Mouse (Mus musculus): ENCODE data around the gene Cdk1. TPM values are rescaled to one million over a fixed set of nuclear protein-coding genes. Genes with fewer than 3 reads are reported as not detected.

Cdk1 gene
- polyA plus RNA-seq, 1 experiment from 2014 or later = 561 TPM

DNA sequence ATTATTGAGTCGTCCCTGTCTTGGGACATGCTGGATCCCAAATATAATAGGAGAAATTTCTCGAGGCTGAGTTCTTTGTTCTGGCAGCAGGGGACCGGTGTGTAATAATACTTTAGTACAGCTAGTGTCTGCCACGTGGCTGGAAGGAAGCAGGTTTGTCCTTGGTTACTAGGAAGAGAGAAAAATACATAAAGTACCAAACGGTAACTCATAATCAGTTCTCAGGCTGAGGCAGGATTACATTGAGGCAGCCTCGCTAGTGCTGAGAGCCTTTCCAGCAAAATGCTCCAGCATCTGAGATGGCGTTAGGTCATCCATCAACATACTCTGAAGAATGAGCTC is 17.6 kb downstream of the Cdk1 start:
- Histone ChIP-seq H3K9ac (ENCODE audit: low read length) (no peak overlapping the region), H3K27ac (ENCODE audit: low read length) (peak overlapping the region; percentile 86), H3K36me3 (ENCODE audit: control insufficient read depth, insufficient read depth, low read length) (peaks cover 40% of the 10 kb centered on the region), H3K9me3 (ENCODE audit: control insufficient read depth, low read length) (no peaks in the 10 kb centered on the region), H3K4me1 (replicated peaks; ENCODE audit: control insufficient read depth, insufficient read depth, low read length) (peaks cover 11% of the 10 kb centered on the region), H3K4me3 (ENCODE audit: low read length) (no peak overlapping the region), H3K4me2 (ENCODE audit: low read depth, low read length) (no peak overlapping the region), H3K27me3 (ENCODE audit: control insufficient read depth, insufficient read depth, low read depth, low read length) (no peaks in the 10 kb centered on the region)
- WGBS = 41% methylated on average over 7 of the region's 7 CpGs
- ATAC-seq (ENCODE audit: low read depth) = peak; percentile 15; the same call in 1 of the 2 replicates

DNA sequence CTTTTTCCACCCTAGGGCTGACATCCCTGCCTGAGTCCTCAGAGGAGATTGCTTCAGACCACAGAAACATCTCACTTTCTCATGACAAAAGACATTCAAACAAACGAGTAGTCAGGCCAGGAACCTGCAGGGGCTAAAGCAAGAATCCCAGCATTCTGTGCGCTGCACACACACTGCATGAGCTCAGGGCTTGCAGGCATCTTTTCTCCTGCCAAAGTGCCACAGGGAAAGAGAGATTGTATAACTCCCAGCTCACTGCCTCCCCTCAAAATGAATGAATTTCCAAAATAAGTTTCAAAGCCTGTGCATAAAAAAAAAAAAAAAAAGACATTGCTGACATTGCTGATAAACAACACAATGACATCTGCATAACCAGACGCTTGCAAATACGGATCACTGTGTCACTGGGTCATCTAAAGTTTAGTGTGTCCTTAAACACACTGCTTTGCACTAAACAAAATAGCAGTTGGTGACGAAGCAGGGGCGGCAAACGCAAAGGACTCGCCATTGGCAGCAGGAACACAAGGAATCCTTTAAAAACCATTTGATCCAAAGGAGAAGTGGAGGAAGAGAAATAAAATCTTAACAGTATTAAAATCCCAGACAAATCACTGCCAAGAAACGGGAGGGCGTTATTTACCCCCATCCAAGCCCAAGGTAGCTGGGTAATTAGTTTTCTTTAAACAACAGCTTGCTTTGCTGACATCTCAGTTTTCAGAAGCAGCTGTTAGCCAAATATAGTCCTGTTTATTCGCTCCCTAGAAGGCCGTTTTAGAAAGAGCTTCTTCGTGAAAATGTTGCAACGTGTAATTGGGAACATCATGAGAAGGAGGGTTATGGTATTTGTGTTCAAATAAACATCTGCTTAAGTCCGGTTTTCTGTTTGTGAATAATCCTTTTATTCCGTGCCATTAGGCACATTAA is 18.2 kb downstream of the Cdk1 start:
- H3K27me3 ChIP-seq (ENCODE audit: control insufficient read depth, insufficient read depth, low read depth, low read length) = no peaks in the 10 kb centered on the region
- H3K36me3 ChIP-seq (ENCODE audit: control insufficient read depth, insufficient read depth, low read length) = peaks cover 34% of the 10 kb centered on the region
- no peak overlapping the region for H3K9ac ChIP-seq (ENCODE audit: low read length)
- 48% methylated on average over 16 of the region's 16 CpGs for WGBS
- H3K4me3 ChIP-seq (ENCODE audit: low read length) = no peak overlapping the region
- no peaks in the 10 kb centered on the region for H3K9me3 ChIP-seq (ENCODE audit: control insufficient read depth, low read length)
- ATAC-seq (ENCODE audit: low read depth) = peak; percentile 84
- H3K4me2 ChIP-seq (ENCODE audit: low read depth, low read length) = no peak overlapping the region
- peaks cover 11% of the 10 kb centered on the region for H3K4me1 ChIP-seq (replicated peaks; ENCODE audit: control insufficient read depth, insufficient read depth, low read length)
- peak overlapping the region; percentile 86 for H3K27ac ChIP-seq (ENCODE audit: low read length)

DNA sequence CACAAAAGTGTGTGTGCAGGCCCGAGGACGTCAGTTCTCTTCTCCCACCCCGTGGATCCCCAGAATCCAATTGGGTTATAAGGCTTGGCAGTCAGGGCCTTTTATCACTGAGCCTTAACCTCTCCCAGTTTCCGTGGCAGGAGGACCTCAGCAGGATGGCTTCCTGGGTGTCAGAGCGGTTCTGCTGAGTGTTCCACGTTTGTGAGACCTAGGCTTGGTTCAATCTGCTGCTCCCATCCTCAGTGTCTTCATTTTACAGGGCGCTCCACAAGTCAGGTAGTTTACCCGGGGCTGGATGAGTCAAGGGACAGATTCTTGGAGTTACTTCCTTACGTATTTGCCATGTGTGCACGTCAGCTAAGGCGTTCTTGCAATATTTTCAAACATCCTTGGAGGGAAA is 19.5 kb downstream of the Cdk1 start:
- whole genome bisulfite sequencing = 82% methylated on average over 11 of the region's 11 CpGs
- no peak for ATAC-seq (ENCODE audit: low read depth)
- Histone ChIP-seq H3K27ac (ENCODE audit: low read length) (no peak overlapping the region), H3K9ac (ENCODE audit: low read length) (no peak overlapping the region), H3K27me3 (ENCODE audit: control insufficient read depth, insufficient read depth, low read depth, low read length) (no peaks in the 10 kb centered on the region), H3K4me3 (ENCODE audit: low read length) (no peak overlapping the region), H3K9me3 (ENCODE audit: control insufficient read depth, low read length) (no peaks in the 10 kb centered on the region), H3K36me3 (ENCODE audit: control insufficient read depth, insufficient read depth, low read length) (peaks cover 25% of the 10 kb centered on the region), H3K4me2 (ENCODE audit: low read depth, low read length) (no peak overlapping the region), H3K4me1 (replicated peaks; ENCODE audit: control insufficient read depth, insufficient read depth, low read length) (peaks cover 11% of the 10 kb centered on the region)

DNA sequence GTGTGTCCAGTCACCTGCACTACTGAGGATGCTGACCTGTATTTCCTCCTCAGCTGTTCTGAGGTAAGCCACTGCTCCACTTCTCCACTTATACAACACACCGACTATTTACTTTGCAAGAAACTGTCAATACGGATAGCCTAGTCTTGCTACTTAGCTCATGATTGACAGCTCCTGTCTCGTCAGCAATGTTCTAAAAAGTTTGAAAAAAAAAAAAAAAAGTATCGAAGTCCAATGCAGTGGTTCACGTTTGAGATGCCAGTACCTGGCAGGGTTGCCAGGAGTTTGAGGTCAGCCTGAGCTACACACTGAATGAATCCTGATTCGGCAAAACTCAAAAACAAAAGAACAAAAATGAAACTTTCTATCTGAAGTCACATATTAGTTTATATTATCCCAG is 21.5 kb downstream of the Cdk1 start:
- Histone ChIP-seq H3K9me3 (ENCODE audit: control insufficient read depth, low read length) (no peaks in the 10 kb centered on the region), H3K27ac (ENCODE audit: low read length) (no peak overlapping the region), H3K27me3 (ENCODE audit: control insufficient read depth, insufficient read depth, low read depth, low read length) (no peaks in the 10 kb centered on the region), H3K9ac (ENCODE audit: low read length) (no peak overlapping the region), H3K4me2 (ENCODE audit: low read depth, low read length) (no peak overlapping the region), H3K4me3 (ENCODE audit: low read length) (no peak overlapping the region), H3K36me3 (ENCODE audit: control insufficient read depth, insufficient read depth, low read length) (peaks cover 8% of the 10 kb centered on the region), H3K4me1 (replicated peaks; ENCODE audit: control insufficient read depth, insufficient read depth, low read length) (peaks cover 11% of the 10 kb centered on the region)
- 76% methylated on average over 6 of the region's 6 CpGs for WGBS
- no peak for ATAC-seq (ENCODE audit: low read depth)

DNA sequence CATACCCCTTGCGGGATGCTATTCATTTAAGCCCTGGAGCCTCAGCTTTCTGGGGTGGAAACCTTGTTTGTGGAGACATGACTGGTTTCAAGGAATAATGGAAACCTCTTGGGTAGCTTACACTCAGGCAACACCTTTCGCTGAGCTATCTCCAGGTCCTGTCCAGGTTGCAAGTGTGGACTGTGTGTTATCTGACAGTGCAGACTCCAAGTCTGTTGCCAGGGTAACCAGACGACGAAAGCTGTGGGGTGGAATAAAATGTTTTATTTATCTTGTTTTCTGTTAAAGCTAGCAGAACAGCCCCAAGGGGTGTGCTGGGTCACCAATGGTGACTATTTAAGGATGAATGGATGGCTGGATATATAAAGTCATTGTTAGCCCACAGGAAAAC is 24.1 kb downstream of the Cdk1 start:
- Histone ChIP-seq H3K4me2 (ENCODE audit: low read depth, low read length) (no peak overlapping the region), H3K4me1 (replicated peaks; ENCODE audit: control insufficient read depth, insufficient read depth, low read length) (peaks cover under 1% of the 10 kb centered on the region; the same call in 1 of the 2 replicates), H3K36me3 (ENCODE audit: control insufficient read depth, insufficient read depth, low read length) (no peaks in the 10 kb centered on the region), H3K27ac (ENCODE audit: low read length) (no peak overlapping the region), H3K27me3 (ENCODE audit: control insufficient read depth, insufficient read depth, low read depth, low read length) (no peaks in the 10 kb centered on the region), H3K9me3 (ENCODE audit: control insufficient read depth, low read length) (no peaks in the 10 kb centered on the region), H3K9ac (ENCODE audit: low read length) (no peak overlapping the region), H3K4me3 (ENCODE audit: low read length) (no peak overlapping the region)
- ATAC-seq (ENCODE audit: low read depth) = no peak
- WGBS = 47% methylated on average over 4 of the region's 4 CpGs

DNA sequence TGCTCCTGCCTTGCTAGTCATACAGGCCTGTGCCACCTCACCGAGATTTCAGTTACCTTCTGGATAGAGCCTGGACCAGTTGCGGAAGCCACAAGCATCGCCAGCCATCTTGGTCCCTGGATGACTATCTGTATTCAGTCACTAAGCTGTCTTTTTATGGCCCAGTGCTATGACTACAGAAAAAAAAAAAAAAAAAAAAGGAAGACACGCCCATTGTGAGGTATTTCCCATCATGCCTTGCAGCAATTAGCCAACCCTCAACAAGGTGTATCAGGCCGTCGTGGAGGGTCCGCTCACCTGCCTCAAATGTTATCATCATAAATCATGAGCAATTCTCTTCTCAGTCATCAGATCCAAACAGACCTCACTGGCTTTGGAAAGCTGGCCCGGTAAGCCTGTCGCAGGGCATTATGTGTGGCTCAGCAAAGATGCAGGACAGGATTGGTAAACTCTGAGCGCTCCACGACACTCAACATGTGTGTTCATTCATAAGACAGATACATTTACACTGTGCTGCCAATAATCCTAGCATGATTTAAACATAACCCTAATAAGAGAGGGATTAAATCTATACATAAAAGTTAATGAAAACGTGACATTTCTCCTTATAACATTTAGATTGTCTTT is 24.6 kb downstream of the Cdk1 start:
- Histone ChIP-seq H3K36me3 (ENCODE audit: control insufficient read depth, insufficient read depth, low read length) (no peaks in the 10 kb centered on the region), H3K4me1 (replicated peaks; ENCODE audit: control insufficient read depth, insufficient read depth, low read length) (no peaks in the 10 kb centered on the region), H3K27me3 (ENCODE audit: control insufficient read depth, insufficient read depth, low read depth, low read length) (no peaks in the 10 kb centered on the region), H3K4me3 (ENCODE audit: low read length) (no peak overlapping the region), H3K9me3 (ENCODE audit: control insufficient read depth, low read length) (no peaks in the 10 kb centered on the region), H3K9ac (ENCODE audit: low read length) (no peak overlapping the region), H3K4me2 (ENCODE audit: low read depth, low read length) (no peak overlapping the region), H3K27ac (ENCODE audit: low read length) (no peak overlapping the region)
- no peak for ATAC-seq (ENCODE audit: low read depth)
- WGBS = 84% methylated on average over 12 of the region's 12 CpGs

DNA sequence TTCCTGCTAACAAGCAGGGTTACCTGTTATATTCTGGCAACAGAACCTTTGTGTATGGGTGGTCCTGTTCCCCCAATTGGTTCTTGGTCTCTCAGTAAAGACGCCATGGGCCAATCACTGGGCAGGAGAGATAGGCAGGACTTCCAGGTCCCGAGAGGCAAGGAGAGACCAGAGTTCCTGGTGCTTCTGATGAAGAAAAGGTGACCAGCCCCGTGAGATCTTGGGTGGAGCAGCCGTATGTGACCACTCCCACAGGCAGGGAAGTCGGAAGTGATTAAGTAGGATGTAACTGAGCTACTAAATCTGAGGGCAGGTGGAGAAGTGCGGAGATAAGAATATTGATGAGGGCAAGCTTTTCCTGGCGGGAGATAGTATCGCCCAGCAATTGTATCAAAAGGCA is 25.4 kb downstream of the Cdk1 start:
- Histone ChIP-seq H3K9ac (ENCODE audit: low read length) (no peak overlapping the region), H3K27me3 (ENCODE audit: control insufficient read depth, insufficient read depth, low read depth, low read length) (no peaks in the 10 kb centered on the region), H3K4me3 (ENCODE audit: low read length) (no peak overlapping the region), H3K4me1 (replicated peaks; ENCODE audit: control insufficient read depth, insufficient read depth, low read length) (no peaks in the 10 kb centered on the region), H3K27ac (ENCODE audit: low read length) (no peak overlapping the region), H3K9me3 (ENCODE audit: control insufficient read depth, low read length) (no peaks in the 10 kb centered on the region), H3K4me2 (ENCODE audit: low read depth, low read length) (no peak overlapping the region), H3K36me3 (ENCODE audit: control insufficient read depth, insufficient read depth, low read length) (no peaks in the 10 kb centered on the region)
- ATAC-seq (ENCODE audit: low read depth) = no peak
- 53% methylated on average over 8 of the region's 8 CpGs for WGBS

DNA sequence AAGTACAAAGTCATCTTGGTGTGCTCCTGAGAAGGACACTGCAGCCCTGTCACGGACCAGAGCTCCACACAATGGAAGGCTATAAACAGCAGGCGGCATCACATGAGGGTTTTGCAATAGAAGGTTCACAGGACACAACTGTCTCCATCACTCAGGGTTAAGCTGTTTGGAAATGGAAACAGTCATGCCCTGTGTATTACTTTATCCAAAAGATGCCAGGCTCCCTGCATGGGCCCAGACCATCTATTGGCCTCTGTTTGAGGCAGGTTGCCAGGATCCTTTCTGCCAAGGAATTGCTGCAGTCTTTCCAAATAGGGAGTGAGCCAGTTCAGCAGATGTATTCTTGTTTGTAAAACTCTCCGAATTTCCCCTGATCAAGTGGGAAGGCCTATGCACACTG is 26.3 kb downstream of the Cdk1 start:
- Histone ChIP-seq H3K4me2 (ENCODE audit: low read depth, low read length) (no peak overlapping the region), H3K9me3 (ENCODE audit: control insufficient read depth, low read length) (no peaks in the 10 kb centered on the region), H3K27me3 (ENCODE audit: control insufficient read depth, insufficient read depth, low read depth, low read length) (no peaks in the 10 kb centered on the region), H3K4me3 (ENCODE audit: low read length) (no peak overlapping the region), H3K27ac (ENCODE audit: low read length) (no peak overlapping the region), H3K9ac (ENCODE audit: low read length) (no peak overlapping the region), H3K4me1 (replicated peaks; ENCODE audit: control insufficient read depth, insufficient read depth, low read length) (no peaks in the 10 kb centered on the region), H3K36me3 (ENCODE audit: control insufficient read depth, insufficient read depth, low read length) (no peaks in the 10 kb centered on the region)
- 71% methylated on average over 3 of the region's 3 CpGs for WGBS
- peak; percentile 53 for ATAC-seq (ENCODE audit: low read depth)

DNA sequence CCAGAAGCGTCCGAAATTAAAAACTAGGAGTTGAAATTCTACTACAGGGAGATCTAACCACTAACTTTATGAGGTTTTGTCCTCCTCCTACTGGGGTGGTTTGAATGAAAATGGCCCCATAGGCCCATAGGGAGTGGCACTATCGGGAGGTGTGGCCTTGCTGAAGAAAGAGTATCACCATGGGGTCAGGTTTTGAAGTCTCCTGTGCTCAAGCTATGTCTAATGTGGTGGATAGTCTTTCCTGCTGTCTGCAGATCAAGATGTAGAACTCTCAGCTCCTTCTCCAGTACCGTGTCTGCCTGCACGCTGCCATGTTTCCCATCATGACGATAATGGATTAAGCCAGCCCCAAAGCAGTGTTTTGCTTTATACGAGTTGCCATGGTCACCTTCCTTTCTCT is 27.9 kb downstream of the Cdk1 start:
- no peaks in the 10 kb centered on the region for H3K27me3 ChIP-seq (ENCODE audit: control insufficient read depth, insufficient read depth, low read depth, low read length)
- no peaks in the 10 kb centered on the region; the same call in 1 of the 2 replicates for H3K9me3 ChIP-seq (ENCODE audit: control insufficient read depth, low read length)
- WGBS = 85% methylated on average over 7 of the region's 7 CpGs
- H3K4me1 ChIP-seq (replicated peaks; ENCODE audit: control insufficient read depth, insufficient read depth, low read length) = peaks cover 4% of the 10 kb centered on the region; the same call in 1 of the 2 replicates
- no peak overlapping the region for H3K4me3 ChIP-seq (ENCODE audit: low read length)
- no peak overlapping the region for H3K9ac ChIP-seq (ENCODE audit: low read length)
- no peak overlapping the region for H3K4me2 ChIP-seq (ENCODE audit: low read depth, low read length)
- no peak for ATAC-seq (ENCODE audit: low read depth)
- H3K27ac ChIP-seq (ENCODE audit: low read length) = no peak overlapping the region
- H3K36me3 ChIP-seq (ENCODE audit: control insufficient read depth, insufficient read depth, low read length) = no peaks in the 10 kb centered on the region
